Mouse (Mus musculus) heart, adult 18-20 months (tissue): Measurements from ENCODE around the gene Cd247. TPM values are rescaled to one million over a fixed set of nuclear protein-coding genes. Genes with fewer than 3 reads are reported as not detected.

ENCODE experiments used
- DNase-seq, 2 experiments: peaks; one replicate each; pipeline ENCODE4 v3.0.0; 2021 to 2022; ENCODE audit warnings: mixed read lengths in 1 of 2
- total RNA-seq, 2 experiments: library from RNA; stranded (reverse); gene quantifications; 2 replicates each; pipeline ENCODE4 v1.2.3; 2021

Gene Cd247
- total RNA-seq, 2 experiments from 2014 or later: 0.37 to 2.1 TPM

GRCm38 (mm10) chr1:165909471-165909870, 121.0 kb downstream of the Cd247 start:
- DNase-seq: no peak

GRCm38 (mm10) chr1:165913720-165914415, 125.4 kb downstream of the Cd247 start:
- DNase-seq: no peak

GRCm38 (mm10) chr1:165914416-165914801, 125.9 kb downstream of the Cd247 start:
- no peak for DNase-seq

GRCm38 (mm10) chr1:165921026-165921425, 132.5 kb downstream of the Cd247 start:
- DNase-seq: no peak

- no peak for DNase-seq
Observed at GRCm38 (mm10) chr1:165922488-165922887, 134.0 kb downstream of the Cd247 start.

GRCm38 (mm10) chr1:165925207-165925606, 136.7 kb downstream of the Cd247 start:
- DNase-seq: no peak

Other genes with a start within 250 kb of the Cd247 start
- 10 to 100 TPM; 12.8 to 13.2 TPM for gene Mpzl1, start 154.1 kb upstream of the Cd247 start, total RNA-seq
- gene Rcsd1, start 78.9 kb upstream of the Cd247 start, total RNA-seq: 10 to 100 TPM; 66.6 to 67.6 TPM
- gene Creg1, start 24.9 kb upstream of the Cd247 start, total RNA-seq: 10 to 100 TPM; 88.6 to 92.2 TPM
- 10 to 100 TPM in 1 of 2 experiments, 1 to 10 TPM in 1; 6.0 to 11.4 TPM for gene Pou2f1, start 214.0 kb downstream of the Cd247 start, total RNA-seq